Mouse (Mus musculus) right cerebral cortex, adult 2 months (tissue): ENCODE measurements around the gene Vmn2r57.
"Not testable (repeated sequence)": the region's sequence is repeated elsewhere in the genome, so short reads cannot be mapped to it uniquely, and the experiment has no call there.

Experiments used
- DNase-seq, 2 experiments: peaks; one replicate each; pipeline ENCODE4 v3.0.0; 2021 to 2022; ENCODE audit warnings: low spot score in 2 of 2

The Vmn2r57 gene

DNA sequence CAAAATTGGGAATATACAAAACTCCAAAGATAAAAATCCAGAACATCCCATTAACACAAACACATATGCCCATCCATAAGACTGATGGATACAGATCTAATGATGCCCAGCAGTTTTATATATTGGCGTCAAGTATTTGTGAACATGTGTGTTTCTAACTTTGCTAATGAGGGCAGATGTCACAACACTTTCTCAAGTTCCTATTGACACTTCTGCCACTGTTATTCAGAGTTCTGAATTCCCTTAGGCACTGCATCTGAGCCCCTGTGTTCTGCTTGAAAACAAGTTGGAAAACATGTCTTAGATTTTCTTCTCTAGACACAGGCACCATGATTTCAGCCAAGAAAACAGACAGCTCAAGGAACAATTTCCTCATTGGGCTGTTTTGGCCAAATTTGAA, at the start of gene Vmn2r57:
Vmn2r57 (minus strand) TSS at position 101 of the 400 bp plus-strand sequence.
- not testable (repeated sequence) for DNase-seq

DNA sequence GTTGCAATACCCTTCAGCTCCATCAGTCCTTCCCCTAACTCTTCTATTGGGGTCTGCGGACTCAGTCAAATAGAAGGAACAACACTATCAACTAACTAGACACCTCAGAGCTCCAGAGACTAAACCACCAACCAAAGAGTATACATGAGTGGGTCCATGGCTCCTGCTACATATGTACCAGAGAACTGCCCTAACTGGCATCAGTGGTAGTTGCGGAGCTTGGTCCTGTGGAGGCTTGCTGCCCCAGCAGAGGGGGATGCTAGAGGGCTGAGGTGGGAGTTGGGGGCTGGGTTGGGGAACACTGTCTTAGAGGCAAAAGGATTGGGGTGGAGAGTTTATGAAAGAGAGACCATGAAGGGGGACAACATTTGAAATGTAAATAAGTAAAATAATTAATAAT, 49.4 kb upstream of the Vmn2r57 start:
- DNase-seq: no peak

DNA sequence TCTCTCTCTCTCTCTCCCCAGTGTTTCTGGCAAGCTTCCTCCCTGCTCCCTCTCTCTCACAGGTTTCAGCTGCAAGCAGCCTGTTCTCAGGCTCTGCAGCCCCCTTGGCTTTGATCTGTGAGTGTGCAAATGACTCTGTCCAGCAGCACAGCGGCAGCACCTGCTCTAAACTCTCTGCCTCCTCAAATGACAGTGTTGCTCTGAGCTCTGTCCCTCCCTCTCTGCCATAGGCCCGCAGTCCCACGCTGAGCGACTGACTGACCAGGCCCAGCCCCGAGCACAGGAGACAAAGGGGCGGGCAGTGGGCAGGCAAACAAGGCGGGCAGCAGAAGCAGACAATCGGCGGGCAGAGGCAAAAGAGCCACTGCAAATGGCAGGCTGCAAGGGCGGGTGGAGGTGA, 3.4 kb upstream of the Vmn2r57 start:
- no peak for DNase-seq

DNA sequence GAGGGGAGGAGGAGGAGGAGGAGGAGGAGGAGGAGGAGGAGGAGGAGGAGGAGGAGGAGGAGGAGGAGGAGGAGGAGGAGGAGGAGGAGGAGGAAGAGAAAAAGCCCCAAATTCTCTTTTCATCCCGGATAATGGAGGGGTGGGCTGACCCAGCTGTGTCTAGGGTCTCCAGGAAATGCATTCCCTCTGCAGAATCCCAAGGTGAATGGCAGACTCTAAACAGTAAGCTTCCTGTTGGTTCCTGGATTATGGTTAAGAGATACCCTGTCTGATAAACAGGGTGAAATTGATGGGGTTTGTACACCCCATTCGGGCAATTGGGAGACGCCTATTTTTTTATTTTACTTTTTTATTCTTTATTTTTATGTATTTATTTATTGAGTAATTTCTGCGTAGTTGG, 54.4 kb downstream of the Vmn2r57 start:
- DNase-seq: no peak

- DNase-seq: peak; percentile 82 to 85
These were observed 55.2 kb downstream of the Vmn2r57 start, which contains the start of gene AI987944 for GRCm38 (mm10) chr7:41393048-41393971. AI987944 (minus strand) TSS chr7:41393379.
